Mouse (Mus musculus): ENCODE results near the gene Mapkapk2. TPM values are rescaled to one million over a fixed set of nuclear protein-coding genes. Genes with fewer than 3 reads are reported as not detected.
A peak's percentile ranks its signal among the peaks of the same experiment; 100 is the strongest.

The Mapkapk2 gene
- polyA plus RNA-seq, 1 experiment from 2014 or later, result 42.7 TPM

DNA sequence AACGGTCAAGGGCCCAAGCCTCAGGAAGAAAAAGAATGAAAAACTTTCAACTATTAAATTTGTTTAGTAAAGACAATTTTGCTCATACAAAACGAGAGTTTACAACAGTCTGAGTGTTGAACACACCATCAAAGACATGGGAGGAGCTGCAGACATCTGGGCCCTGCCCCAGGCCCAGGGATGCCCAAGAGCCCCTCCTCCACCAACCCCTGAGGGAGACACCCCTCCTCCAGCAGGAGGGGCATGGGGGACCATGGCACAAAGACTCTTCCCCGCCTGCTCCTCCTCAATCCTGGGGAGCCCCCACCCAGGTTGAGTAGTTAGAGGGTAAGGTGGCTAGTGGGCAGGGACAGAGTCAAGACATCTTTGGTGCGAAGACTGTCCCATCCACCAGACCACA lies 44.0 kb downstream of the Mapkapk2 start:
- H3K27ac ChIP-seq, result no peak overlapping the region

GRCm38 (mm10) chr1:131053239-131053638 lies 44.4 kb downstream of the Mapkapk2 start:
- peak; percentile 25; the same call in 1 of the 2 replicates for ATAC-seq (ENCODE audit: low FRiP score, low read depth)
- H3K36me3 ChIP-seq, result peaks cover 59% of the 10 kb centered on the region

More for the DNA sequence above, 44.0 kb downstream of the Mapkapk2 start:
- no peaks in the 10 kb centered on the region for H3K9me3 ChIP-seq
- no peaks in the 10 kb centered on the region for H3K27me3 ChIP-seq
- H3K4me1 ChIP-seq, result peaks cover 20% of the 10 kb centered on the region; the same call in 1 of the 2 replicates
- ATAC-seq (ENCODE audit: low FRiP score, low read depth), result no peak
- WGBS, result 53% methylated on average over 4 of the region's 4 CpGs
- H3K36me3 ChIP-seq, result peaks cover 61% of the 10 kb centered on the region
- no peak overlapping the region for H3K4me3 ChIP-seq
- H3K9ac ChIP-seq, result no peak overlapping the region
- no peak overlapping the region for H3K4me2 ChIP-seq (replicated peaks)

GRCm38 (mm10) chr1:131051073-131051472 lies 46.6 kb downstream of the Mapkapk2 start:
- no peaks in the 10 kb centered on the region for H3K27me3 ChIP-seq
- no peak overlapping the region for H3K4me2 ChIP-seq (replicated peaks)
- peaks cover 16% of the 10 kb centered on the region; the same call in 1 of the 2 replicates for H3K4me1 ChIP-seq
- no peaks in the 10 kb centered on the region for H3K9me3 ChIP-seq
- H3K27ac ChIP-seq, result no peak overlapping the region
- H3K9ac ChIP-seq, result no peak overlapping the region
- ATAC-seq (ENCODE audit: low FRiP score, low read depth), result 0 out of 2 replicates have a peak, but pooled peaks have one; percentile 10
- 41% methylated on average over 7 of the region's 7 CpGs for WGBS
- peaks cover 37% of the 10 kb centered on the region for H3K36me3 ChIP-seq
- H3K4me3 ChIP-seq, result no peak overlapping the region

More at GRCm38 (mm10) chr1:131053239-131053638, 44.4 kb downstream of the Mapkapk2 start:
- H3K27ac ChIP-seq, result no peak overlapping the region
- no peaks in the 10 kb centered on the region for H3K27me3 ChIP-seq
- H3K9ac ChIP-seq, result peak overlapping the region; percentile 36; the same call in 1 of the 2 replicates
- H3K9me3 ChIP-seq, result no peaks in the 10 kb centered on the region
- H3K4me1 ChIP-seq, result peaks cover 16% of the 10 kb centered on the region; the same call in 1 of the 2 replicates
- no peak overlapping the region for H3K4me2 ChIP-seq (replicated peaks)
- WGBS, result 13% methylated on average over 8 of the region's 8 CpGs
- no peak overlapping the region for H3K4me3 ChIP-seq

- Histone ChIP-seq H3K4me2 (replicated peaks) (no peak overlapping the region), H3K27me3 (no peaks in the 10 kb centered on the region), H3K4me1 (peaks cover 16% of the 10 kb centered on the region; the same call in 1 of the 2 replicates), H3K27ac (no peak overlapping the region), H3K9me3 (no peaks in the 10 kb centered on the region), H3K36me3 (peaks cover 32% of the 10 kb centered on the region), H3K9ac (no peak overlapping the region), H3K4me3 (no peak overlapping the region)
- 90% methylated on average over 5 of the region's 5 CpGs for WGBS
- ATAC-seq (ENCODE audit: low FRiP score, low read depth), result no peak
Observed at GRCm38 (mm10) chr1:131050617-131051016, 47.0 kb downstream of the Mapkapk2 start.

- H3K27ac ChIP-seq, result no peak overlapping the region
- H3K9me3 ChIP-seq, result no peaks in the 10 kb centered on the region
- H3K4me1 ChIP-seq, result peaks cover 16% of the 10 kb centered on the region; the same call in 1 of the 2 replicates
- H3K4me2 ChIP-seq (replicated peaks), result no peak overlapping the region
- no peak overlapping the region for H3K9ac ChIP-seq
- no peaks in the 10 kb centered on the region for H3K27me3 ChIP-seq
- H3K36me3 ChIP-seq, result peaks cover 26% of the 10 kb centered on the region
- no peak overlapping the region for H3K4me3 ChIP-seq
- WGBS, result 85% methylated on average over 5 of the region's 5 CpGs
- ATAC-seq (ENCODE audit: low FRiP score, low read depth), result no peak
Observed at GRCm38 (mm10) chr1:131050011-131050410, 47.6 kb downstream of the Mapkapk2 start.

GRCm38 (mm10) chr1:131049361-131049806 lies 48.2 kb downstream of the Mapkapk2 start:
- H3K4me3 ChIP-seq, result no peak overlapping the region
- peaks cover 16% of the 10 kb centered on the region; the same call in 1 of the 2 replicates for H3K4me1 ChIP-seq
- H3K27ac ChIP-seq, result no peak overlapping the region
- H3K27me3 ChIP-seq, result no peaks in the 10 kb centered on the region
- H3K9me3 ChIP-seq, result no peaks in the 10 kb centered on the region
- no peak for ATAC-seq (ENCODE audit: low FRiP score, low read depth)
- no peak overlapping the region for H3K4me2 ChIP-seq (replicated peaks)
- peaks cover 20% of the 10 kb centered on the region for H3K36me3 ChIP-seq
- 60% methylated on average over 5 of the region's 5 CpGs for WGBS
- H3K9ac ChIP-seq, result no peak overlapping the region

DNA sequence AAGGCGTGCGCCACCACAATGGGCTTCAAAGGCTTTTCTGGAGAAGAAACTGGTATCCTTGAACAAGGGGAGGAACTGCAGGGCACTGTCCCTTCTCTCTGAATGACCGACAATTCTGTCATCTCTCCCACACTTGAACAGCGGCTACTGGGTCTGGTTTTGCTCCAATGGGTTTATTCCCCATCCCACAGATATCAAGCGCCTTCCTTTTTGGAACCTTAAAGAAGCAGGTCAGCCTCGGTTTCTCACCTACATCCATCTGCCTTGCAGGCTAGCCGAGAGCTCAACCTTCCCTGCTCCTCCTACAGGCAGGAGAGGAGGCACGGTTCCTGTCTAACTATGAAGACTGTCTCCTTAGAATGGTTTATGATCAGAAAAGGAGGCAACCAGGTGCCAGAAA lies 48.7 kb downstream of the Mapkapk2 start:
- ATAC-seq (ENCODE audit: low FRiP score, low read depth), result no peak
- Histone ChIP-seq H3K4me2 (replicated peaks) (no peak overlapping the region), H3K4me1 (peaks cover 16% of the 10 kb centered on the region; the same call in 1 of the 2 replicates), H3K36me3 (peaks cover 16% of the 10 kb centered on the region), H3K9ac (no peak overlapping the region), H3K27me3 (no peaks in the 10 kb centered on the region), H3K27ac (no peak overlapping the region), H3K4me3 (no peak overlapping the region), H3K9me3 (no peaks in the 10 kb centered on the region)
- WGBS, result 86% methylated on average over 8 of the region's 8 CpGs

DNA sequence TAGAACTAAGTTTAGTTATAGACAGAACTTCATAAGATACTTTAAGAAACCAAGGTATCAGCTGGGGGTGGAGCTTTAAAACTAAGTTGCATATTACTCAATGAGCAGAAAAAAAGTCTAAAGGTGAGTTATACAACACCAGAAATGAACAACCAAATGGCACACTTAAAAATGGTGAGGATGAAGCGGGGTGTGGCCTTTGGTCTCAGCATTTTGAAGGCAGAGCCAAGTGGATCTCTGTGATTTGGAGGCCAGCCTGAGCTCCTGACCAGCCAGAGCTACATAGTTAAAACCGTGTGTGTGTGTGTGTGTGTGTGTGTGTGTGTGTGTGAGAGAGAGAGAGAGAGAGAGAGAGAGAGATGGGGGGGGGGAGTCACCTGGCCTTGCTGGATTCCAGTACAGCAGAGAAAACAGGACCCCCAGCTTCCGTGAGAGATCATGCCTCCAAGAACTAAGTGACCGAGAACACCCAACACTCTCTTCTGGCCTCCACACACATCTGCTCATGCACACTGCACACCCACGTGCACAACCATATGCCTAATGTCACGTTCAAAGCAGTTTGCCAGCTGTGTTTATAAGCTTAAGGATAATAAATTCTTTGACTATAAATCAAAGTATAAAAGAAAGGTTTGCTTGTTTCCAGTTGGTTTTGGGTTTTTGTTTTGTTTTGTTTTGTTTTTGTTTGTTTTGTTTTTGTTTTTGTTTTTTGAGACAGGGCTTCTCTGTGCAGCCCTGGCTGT lies 49.3 kb downstream of the Mapkapk2 start:
- no peak for ATAC-seq (ENCODE audit: low FRiP score, low read depth)
- Histone ChIP-seq H3K4me2 (replicated peaks) (no peak overlapping the region), H3K9ac (no peak overlapping the region), H3K36me3 (peaks cover 12% of the 10 kb centered on the region), H3K9me3 (no peaks in the 10 kb centered on the region), H3K4me3 (no peak overlapping the region), H3K27ac (no peak overlapping the region), H3K27me3 (no peaks in the 10 kb centered on the region), H3K4me1 (peaks cover 16% of the 10 kb centered on the region; the same call in 1 of the 2 replicates)
- WGBS, result 55% methylated on average over 6 of the region's 6 CpGs

- H3K9me3 ChIP-seq, result no peaks in the 10 kb centered on the region
- WGBS, result 89% methylated on average over 10 of the region's 10 CpGs
- H3K36me3 ChIP-seq, result no peaks in the 10 kb centered on the region
- H3K4me3 ChIP-seq, result no peak overlapping the region
- H3K27me3 ChIP-seq, result no peaks in the 10 kb centered on the region
- H3K4me2 ChIP-seq (replicated peaks), result no peak overlapping the region
- no peak overlapping the region for H3K27ac ChIP-seq
- no peak for ATAC-seq (ENCODE audit: low FRiP score, low read depth)
- peaks cover 13% of the 10 kb centered on the region; the same call in 1 of the 2 replicates for H3K4me1 ChIP-seq
- no peak overlapping the region for H3K9ac ChIP-seq
Observed at GRCm38 (mm10) chr1:131046607-131047006, 51.0 kb downstream of the Mapkapk2 start.

GRCm38 (mm10) chr1:131045723-131046355 lies 51.8 kb downstream of the Mapkapk2 start:
- no peaks in the 10 kb centered on the region for H3K36me3 ChIP-seq
- H3K4me3 ChIP-seq, result no peak overlapping the region
- peaks cover 6% of the 10 kb centered on the region; the same call in 1 of the 2 replicates for H3K4me1 ChIP-seq
- no peak for ATAC-seq (ENCODE audit: low FRiP score, low read depth)
- no peaks in the 10 kb centered on the region for H3K9me3 ChIP-seq
- no peaks in the 10 kb centered on the region for H3K27me3 ChIP-seq
- no peak overlapping the region for H3K27ac ChIP-seq
- H3K9ac ChIP-seq, result no peak overlapping the region
- no peak overlapping the region for H3K4me2 ChIP-seq (replicated peaks)
- WGBS, result 93% methylated on average over 2 of the region's 2 CpGs

- Histone ChIP-seq H3K4me2 (replicated peaks) (no peak overlapping the region), H3K27ac (no peak overlapping the region), H3K9me3 (no peaks in the 10 kb centered on the region), H3K4me1 (no peaks in the 10 kb centered on the region), H3K27me3 (no peaks in the 10 kb centered on the region), H3K4me3 (no peak overlapping the region), H3K36me3 (no peaks in the 10 kb centered on the region), H3K9ac (no peak overlapping the region)
- ATAC-seq (ENCODE audit: low FRiP score, low read depth), result no peak
- 90% methylated on average over 4 of the region's 4 CpGs for WGBS
Observed at GRCm38 (mm10) chr1:131043636-131044035, 54.0 kb downstream of the Mapkapk2 start.

GRCm38 (mm10) chr1:131042721-131043120 lies 54.9 kb downstream of the Mapkapk2 start:
- WGBS, result 85% methylated on average over 3 of the region's 3 CpGs
- no peak overlapping the region for H3K4me3 ChIP-seq
- no peaks in the 10 kb centered on the region for H3K27me3 ChIP-seq
- no peak for ATAC-seq (ENCODE audit: low FRiP score, low read depth)
- no peak overlapping the region for H3K27ac ChIP-seq
- no peaks in the 10 kb centered on the region for H3K36me3 ChIP-seq
- peaks cover 5% of the 10 kb centered on the region; the same call in 1 of the 2 replicates for H3K9me3 ChIP-seq
- H3K9ac ChIP-seq, result no peak overlapping the region
- no peaks in the 10 kb centered on the region for H3K4me1 ChIP-seq
- H3K4me2 ChIP-seq (replicated peaks), result no peak overlapping the region
